Mouse (Mus musculus): ENCODE data around the gene Sh2d6. TPM values are rescaled to one million over a fixed set of nuclear protein-coding genes. Genes with fewer than 3 reads are reported as not detected.
A peak's percentile ranks its signal among the peaks of the same experiment; 100 is the strongest.
"Not testable (repeated sequence)": the region's sequence is repeated elsewhere in the genome, so short reads cannot be mapped to it uniquely, and the experiment has no call there.

Gene Sh2d6
- polyA plus RNA-seq, 1 experiment from 2014 or later, result 1.2 TPM

GRCm38 (mm10) chr6:72479645-72480421 lies 41.7 kb downstream of the Sh2d6 start:
- ATAC-seq (ENCODE audit: low read depth), result no peak
- no peak overlapping the region for H3K4me3 ChIP-seq (ENCODE audit: low read depth, low read length)
- H3K4me2 ChIP-seq (ENCODE audit: low read depth, low read length), result no peak overlapping the region
- no peaks in the 10 kb centered on the region for H3K4me1 ChIP-seq (ENCODE audit: control insufficient read depth, insufficient read depth, low read length)
- H3K9ac ChIP-seq (replicated peaks; ENCODE audit: low read depth, low read length), result no peak overlapping the region
- H3K27ac ChIP-seq (ENCODE audit: low read depth, low read length), result no peak overlapping the region
- H3K9me3 ChIP-seq (ENCODE audit: control insufficient read depth, low read length), result no peaks in the 10 kb centered on the region
- H3K27me3 ChIP-seq (ENCODE audit: control insufficient read depth, insufficient read depth, low read length), result no peaks in the 10 kb centered on the region
- WGBS, result 89% methylated on average over 12 of the region's 12 CpGs
- H3K36me3 ChIP-seq (ENCODE audit: control insufficient read depth, insufficient read depth, low read length), result no peaks in the 10 kb centered on the region

GRCm38 (mm10) chr6:72478691-72479090 lies 42.8 kb downstream of the Sh2d6 start:
- not testable (repeated sequence) for H3K9ac ChIP-seq (replicated peaks; ENCODE audit: low read depth, low read length); H3K4me1 ChIP-seq (ENCODE audit: control insufficient read depth, insufficient read depth, low read length); ATAC-seq (ENCODE audit: low read depth); H3K27me3 ChIP-seq (ENCODE audit: control insufficient read depth, insufficient read depth, low read length); H3K4me2 ChIP-seq (ENCODE audit: low read depth, low read length); H3K36me3 ChIP-seq (ENCODE audit: control insufficient read depth, insufficient read depth, low read length); H3K4me3 ChIP-seq (ENCODE audit: low read depth, low read length); H3K9me3 ChIP-seq (ENCODE audit: control insufficient read depth, low read length); H3K27ac ChIP-seq (ENCODE audit: low read depth, low read length)
- 100% methylated on average over 1 of the region's 3 CpGs for WGBS

GRCm38 (mm10) chr6:72477621-72478020 lies 43.9 kb downstream of the Sh2d6 start:
- Histone ChIP-seq H3K4me1 (ENCODE audit: control insufficient read depth, insufficient read depth, low read length) (no peaks in the 10 kb centered on the region), H3K9me3 (ENCODE audit: control insufficient read depth, low read length) (no peaks in the 10 kb centered on the region), H3K9ac (replicated peaks; ENCODE audit: low read depth, low read length) (no peak overlapping the region), H3K4me2 (ENCODE audit: low read depth, low read length) (no peak overlapping the region), H3K4me3 (ENCODE audit: low read depth, low read length) (no peak overlapping the region), H3K36me3 (ENCODE audit: control insufficient read depth, insufficient read depth, low read length) (no peaks in the 10 kb centered on the region), H3K27me3 (ENCODE audit: control insufficient read depth, insufficient read depth, low read length) (no peaks in the 10 kb centered on the region), H3K27ac (ENCODE audit: low read depth, low read length) (no peak overlapping the region)
- no peak for ATAC-seq (ENCODE audit: low read depth)
- WGBS, result 90% methylated on average over 3 of the region's 3 CpGs

- Histone ChIP-seq H3K36me3 (ENCODE audit: control insufficient read depth, insufficient read depth, low read length) (no peaks in the 10 kb centered on the region), H3K27ac (ENCODE audit: low read depth, low read length) (no peak overlapping the region), H3K4me3 (ENCODE audit: low read depth, low read length) (no peak overlapping the region), H3K4me2 (ENCODE audit: low read depth, low read length) (no peak overlapping the region), H3K9me3 (ENCODE audit: control insufficient read depth, low read length) (no peaks in the 10 kb centered on the region), H3K27me3 (ENCODE audit: control insufficient read depth, insufficient read depth, low read length) (no peaks in the 10 kb centered on the region), H3K9ac (replicated peaks; ENCODE audit: low read depth, low read length) (no peak overlapping the region), H3K4me1 (ENCODE audit: control insufficient read depth, insufficient read depth, low read length) (no peaks in the 10 kb centered on the region)
- ATAC-seq (ENCODE audit: low read depth), result no peak
- 91% methylated on average over 5 of the region's 5 CpGs for WGBS
Observed at GRCm38 (mm10) chr6:72476836-72477235, 44.7 kb downstream of the Sh2d6 start.

GRCm38 (mm10) chr6:72475221-72475985 lies 46.1 kb downstream of the Sh2d6 start:
- Histone ChIP-seq H3K4me3 (ENCODE audit: low read depth, low read length) (no peak overlapping the region), H3K4me2 (ENCODE audit: low read depth, low read length) (no peak overlapping the region), H3K36me3 (ENCODE audit: control insufficient read depth, insufficient read depth, low read length) (no peaks in the 10 kb centered on the region), H3K4me1 (ENCODE audit: control insufficient read depth, insufficient read depth, low read length) (no peaks in the 10 kb centered on the region), H3K9ac (replicated peaks; ENCODE audit: low read depth, low read length) (no peak overlapping the region), H3K27me3 (ENCODE audit: control insufficient read depth, insufficient read depth, low read length) (no peaks in the 10 kb centered on the region), H3K27ac (ENCODE audit: low read depth, low read length) (no peak overlapping the region), H3K9me3 (ENCODE audit: control insufficient read depth, low read length) (no peaks in the 10 kb centered on the region)
- WGBS, result 85% methylated on average over 4 of the region's 4 CpGs
- no peak for ATAC-seq (ENCODE audit: low read depth)

- WGBS, result 63% methylated on average over 14 of the region's 14 CpGs
- H3K9ac ChIP-seq (replicated peaks; ENCODE audit: low read depth, low read length), result no peak overlapping the region
- no peaks in the 10 kb centered on the region for H3K9me3 ChIP-seq (ENCODE audit: control insufficient read depth, low read length)
- H3K36me3 ChIP-seq (ENCODE audit: control insufficient read depth, insufficient read depth, low read length), result no peaks in the 10 kb centered on the region
- no peak overlapping the region for H3K4me2 ChIP-seq (ENCODE audit: low read depth, low read length)
- no peak overlapping the region for H3K4me3 ChIP-seq (ENCODE audit: low read depth, low read length)
- ATAC-seq (ENCODE audit: low read depth), result peak; percentile 41; the same call in 1 of the 2 replicates
- no peak overlapping the region for H3K27ac ChIP-seq (ENCODE audit: low read depth, low read length)
- no peaks in the 10 kb centered on the region for H3K27me3 ChIP-seq (ENCODE audit: control insufficient read depth, insufficient read depth, low read length)
- H3K4me1 ChIP-seq (ENCODE audit: control insufficient read depth, insufficient read depth, low read length), result no peaks in the 10 kb centered on the region
Observed at GRCm38 (mm10) chr6:72473264-72474041, 48.1 kb downstream of the Sh2d6 start.

GRCm38 (mm10) chr6:72466171-72466570 lies 55.3 kb downstream of the Sh2d6 start:
- Histone ChIP-seq H3K4me1 (ENCODE audit: control insufficient read depth, insufficient read depth, low read length) (no peaks in the 10 kb centered on the region), H3K9ac (replicated peaks; ENCODE audit: low read depth, low read length) (no peak overlapping the region), H3K4me2 (ENCODE audit: low read depth, low read length) (no peak overlapping the region), H3K4me3 (ENCODE audit: low read depth, low read length) (no peak overlapping the region), H3K9me3 (ENCODE audit: control insufficient read depth, low read length) (no peaks in the 10 kb centered on the region), H3K27me3 (ENCODE audit: control insufficient read depth, insufficient read depth, low read length) (no peaks in the 10 kb centered on the region), H3K36me3 (ENCODE audit: control insufficient read depth, insufficient read depth, low read length) (no peaks in the 10 kb centered on the region), H3K27ac (ENCODE audit: low read depth, low read length) (no peak overlapping the region)
- WGBS, result 44% methylated on average over 4 of the region's 4 CpGs
- ATAC-seq (ENCODE audit: low read depth), result no peak

- Histone ChIP-seq H3K27me3 (ENCODE audit: control insufficient read depth, insufficient read depth, low read length) (no peaks in the 10 kb centered on the region), H3K9ac (replicated peaks; ENCODE audit: low read depth, low read length) (no peak overlapping the region), H3K4me3 (ENCODE audit: low read depth, low read length) (no peak overlapping the region), H3K4me2 (ENCODE audit: low read depth, low read length) (no peak overlapping the region), H3K36me3 (ENCODE audit: control insufficient read depth, insufficient read depth, low read length) (no peaks in the 10 kb centered on the region), H3K4me1 (ENCODE audit: control insufficient read depth, insufficient read depth, low read length) (no peaks in the 10 kb centered on the region), H3K27ac (ENCODE audit: low read depth, low read length) (no peak overlapping the region), H3K9me3 (ENCODE audit: control insufficient read depth, low read length) (no peaks in the 10 kb centered on the region)
- no peak; the same call in 1 of the 2 replicates for ATAC-seq (ENCODE audit: low read depth)
- 33% methylated on average over 8 of the region's 8 CpGs for WGBS
Observed at GRCm38 (mm10) chr6:72465361-72466157, 55.9 kb downstream of the Sh2d6 start.
